Mouse (Mus musculus): Measurements from ENCODE around the gene C9. TPM values are rescaled to one million over a fixed set of nuclear protein-coding genes. Genes with fewer than 3 reads are reported as not detected.

C9 gene
- not detected for total RNA-seq (2023)

GRCm38 (mm10) chr15:6445135-6445534, at the start of gene C9:
TSS of gene C9 (plus strand) at chr15:6445327.

GRCm38 (mm10) chr15:6522653-6523167, 77.6 kb downstream of the C9 start, which contains the start of gene Fyb:
TSS of gene Fyb (plus strand) at chr15:6522853.

Other genes starting within 250 kb of the C9 start
- gene Dab2, start 145.5 kb upstream of the C9 start, total RNA-seq (2023), result 1 to 10 TPM; 7.1 to 7.7 TPM
- gene Fyb, start 77.5 kb downstream of the C9 start, total RNA-seq (2023), result 1,000 to 10,000 TPM; 1,473 to 1,674 TPM